Mouse (Mus musculus) liver, embryonic 14.5 days (tissue): ENCODE data around the gene Acly.

Experiments used
- CTCF ChIP-seq: IDR thresholded peaks from 2 replicates; pipeline ENCODE4 v1.5.1; 2016; ENCODE audit warnings: antibody characterized with exemption, low read depth, control low read depth
- EP300 ChIP-seq: IDR thresholded peaks from 2 replicates; pipeline ENCODE4 v1.6.1; 2016; ENCODE audit warnings: antibody characterized with exemption, low read depth

- no peak for TF ChIP-seq CTCF
- no peak for TF ChIP-seq EP300
Observed at GRCm38 (mm10) chr11:100545746-100546085, 17.9 kb upstream of the Acly start.
